Mouse (Mus musculus) testis, adult 2 months (tissue): Measurements from ENCODE around the gene Pex5l.

ENCODE experiments used
- CTCF ChIP-seq: fragments of 200-500 bp; IDR thresholded peaks from 2 replicates; pipeline ENCODE4 v1.5.1; 2012; ENCODE audit warnings: low read depth, mild to moderate bottlenecking, inconsistent platforms, low read length, moderate library complexity; ENCODE audit not compliant: control insufficient read depth, insufficient read depth, insufficient replicate concordance
- POLR2A ChIP-seq: fragments of 200-500 bp; IDR thresholded peaks from 2 replicates; pipeline ENCODE4 v1.6.1; 2012; ENCODE audit warnings: low read depth, mild to moderate bottlenecking, inconsistent platforms, low read length, moderate library complexity; ENCODE audit not compliant: control insufficient read depth

GRCm38 (mm10) chr3:33044799-33045106 lies 98.3 kb downstream of the Pex5l start:
- TF ChIP-seq POLR2A (no peak), CTCF (no peak)
